Mouse (Mus musculus): ENCODE results near the gene Ptprn2.

The Ptprn2 gene

GRCm38 (mm10) chr12:116907424-116907823, 421.9 kb downstream of the Ptprn2 start:
- no peak for DNase-seq

- DNase-seq, result no peak
Observed at GRCm38 (mm10) chr12:116908668-116909067, 423.1 kb downstream of the Ptprn2 start.

GRCm38 (mm10) chr12:116916776-116917175, 431.3 kb downstream of the Ptprn2 start:
- no peak for DNase-seq

- DNase-seq, result no peak
Observed at GRCm38 (mm10) chr12:116919185-116919584, 433.7 kb downstream of the Ptprn2 start.

- DNase-seq, result no peak
Observed at GRCm38 (mm10) chr12:116919691-116920526, 434.4 kb downstream of the Ptprn2 start.

GRCm38 (mm10) chr12:116927115-116927514, 441.6 kb downstream of the Ptprn2 start:
- no peak for DNase-seq

- no peak for DNase-seq
Observed at GRCm38 (mm10) chr12:116927516-116927915, 442.0 kb downstream of the Ptprn2 start.

GRCm38 (mm10) chr12:116938158-116938854, 452.8 kb downstream of the Ptprn2 start:
- DNase-seq, result no peak

- DNase-seq, result no peak
Observed at GRCm38 (mm10) chr12:116943883-116944282, 458.4 kb downstream of the Ptprn2 start.

- no peak for DNase-seq
Observed at GRCm38 (mm10) chr12:116948151-116948928, 462.8 kb downstream of the Ptprn2 start.

GRCm38 (mm10) chr12:116949726-116950125, 464.2 kb downstream of the Ptprn2 start:
- DNase-seq, result no peak

GRCm38 (mm10) chr12:116952452-116953205, 467.1 kb downstream of the Ptprn2 start:
- no peak for DNase-seq

GRCm38 (mm10) chr12:116959164-116959563, 473.6 kb downstream of the Ptprn2 start:
- DNase-seq, result no peak

- peak; percentile 16 for DNase-seq
Observed at GRCm38 (mm10) chr12:116963906-116964305, 478.4 kb downstream of the Ptprn2 start.

GRCm38 (mm10) chr12:116968215-116968939, 482.9 kb downstream of the Ptprn2 start:
- no peak for DNase-seq

- no peak for DNase-seq
Observed at GRCm38 (mm10) chr12:116975547-116975946, 490.0 kb downstream of the Ptprn2 start.

- no peak for DNase-seq
Observed at GRCm38 (mm10) chr12:116976981-116977380, 491.5 kb downstream of the Ptprn2 start.

- no peak for DNase-seq
Observed at GRCm38 (mm10) chr12:116978201-116978600, 492.7 kb downstream of the Ptprn2 start.

GRCm38 (mm10) chr12:116981315-116981714, 495.8 kb downstream of the Ptprn2 start:
- no peak for DNase-seq

GRCm38 (mm10) chr12:116989144-116989543, 503.6 kb downstream of the Ptprn2 start:
- DNase-seq, result no peak

- DNase-seq, result no peak
Observed at GRCm38 (mm10) chr12:117001546-117002148, 516.1 kb downstream of the Ptprn2 start.

Measured in cerebellum, adult 8-10 months (tissue).